24 mouse cellular contexts compared by ENCODE assay signal in genomic region chr11:104138976-104139375, GRCm38 (mm10). TPM values are rescaled to one million over a fixed set of nuclear protein-coding genes. Genes with fewer than 3 reads are reported as not detected.
"Had no signal": no experiment of that assay in that cellular context is flagged by ENCODE, and none has a peak within 500 bp of the region (broad histone marks: within the 10 kb centered on the region; RNA-seq: fewer than 3 reads in every experiment).

No protein-coding gene starts in this region.

- H3K27ac ChIP-seq: liver, embryonic 13.5 days; midbrain, embryonic 10.5 days; midbrain, embryonic 13.5 days; neural tube, embryonic 13.5 days had no signal

- H3K4me1 ChIP-seq: liver, embryonic 13.5 days; megakaryocyte, embryonic 14.5 days; midbrain, embryonic 10.5 days had no signal

- H3K4me3 ChIP-seq: liver, embryonic 13.5 days; megakaryocyte, embryonic 14.5 days; midbrain, embryonic 10.5 days; midbrain, embryonic 13.5 days; myocyte; neural tube, embryonic 13.5 days had no signal

- H3K36me3 ChIP-seq: liver, embryonic 13.5 days; midbrain, embryonic 10.5 days; midbrain, embryonic 13.5 days; neural tube, embryonic 13.5 days had no signal

- DNase-seq: kidney, adult 8-10 months; kidney, postnatal 14 days; kidney, postnatal 4 days; liver, embryonic 13.5 days; lung, adult 2 months; retina, postnatal 1 day; thymus, adult 2 months; thymus, postnatal 14 days; thymus, postnatal 4 days had no signal

- H3K9me3 ChIP-seq: liver, embryonic 13.5 days; midbrain, embryonic 10.5 days; midbrain, embryonic 13.5 days; neural tube, embryonic 13.5 days had no signal

RNA-seq across cellular contexts. Expression of gene Crhr1, which starts 6.3 kb away (rescaled TPM):
- polyA plus RNA-seq: liver, embryonic 13.5 days; liver, embryonic 16.5 days; lung, adult 2 months; lung, embryonic 16.5 days; myocyte; small intestine, adult 2 months had no signal

RNA-seq across cellular contexts. Expression of gene Sppl2c, which starts 47.2 kb away (rescaled TPM):
- polyA plus RNA-seq: kidney, embryonic 16.5 days; limb, embryonic 11.5 days; limb, embryonic 14.5 days; liver, adult 2 months; liver, embryonic 13.5 days; liver, embryonic 16.5 days; lung, adult 2 months; lung, embryonic 16.5 days; midbrain, embryonic 10.5 days; midbrain, embryonic 13.5 days; midbrain, embryonic 16.5 days; myocyte; neural tube, embryonic 13.5 days; small intestine, adult 2 months; spleen, adult 2 months; stomach, embryonic 16.5 days had no signal
